Mouse (Mus musculus) retina, postnatal 1 day (tissue): ENCODE measurements at regions not wholly inside any gene's neighbourhood (a gene's known extent, or its start where the extent isn't known, plus 50 kb on each side); places are given as distances from the start of the nearest gene placed in this dataset.
"Not testable (repeated sequence)": the region's sequence is repeated elsewhere in the genome, so short reads cannot be mapped to it uniquely, and the experiment has no call there.

Experiments
- DNase-seq: peaks from one replicate; pipeline ENCODE4 v3.0.0-alpha.2; 2012

GRCm38 (mm10) chr7:118320307-118320706 is 76.8 kb upstream of the Smg1 start:
- no peak for DNase-seq

DNA sequence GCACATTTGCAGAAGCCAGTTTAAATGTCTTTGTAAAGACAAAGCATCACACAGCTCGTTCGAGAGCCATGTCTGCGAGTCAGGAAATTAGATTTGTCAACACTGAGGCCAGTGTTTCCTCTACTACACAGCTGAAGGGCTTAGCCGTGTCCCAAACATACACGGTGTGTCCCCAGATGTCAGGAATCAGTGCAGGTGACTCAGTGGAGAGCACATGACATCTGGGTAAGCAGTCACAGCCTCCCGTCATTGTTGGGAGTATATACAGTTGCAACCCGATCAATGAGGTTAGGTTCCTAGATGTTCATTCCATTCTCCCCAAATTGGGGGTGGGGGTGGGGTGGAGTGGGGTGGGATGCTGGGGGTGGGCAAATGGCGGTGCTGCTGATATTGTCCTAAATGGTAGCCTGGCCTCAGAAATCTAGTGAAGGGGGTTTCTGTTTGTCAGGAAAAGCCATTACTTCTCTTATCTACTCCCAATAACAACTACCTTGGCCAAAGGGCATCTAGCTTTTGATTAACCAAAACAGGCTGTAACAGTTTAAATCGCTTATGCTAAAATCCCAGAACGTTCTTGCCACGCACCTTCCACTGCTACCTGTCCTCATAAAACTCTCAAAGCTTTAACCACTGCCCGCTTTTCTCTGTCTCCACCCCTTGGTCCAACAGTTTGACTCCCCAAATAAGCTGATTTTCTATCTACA is 75.1 kb upstream of the Smg1 start:
- DNase-seq: no peak

DNA sequence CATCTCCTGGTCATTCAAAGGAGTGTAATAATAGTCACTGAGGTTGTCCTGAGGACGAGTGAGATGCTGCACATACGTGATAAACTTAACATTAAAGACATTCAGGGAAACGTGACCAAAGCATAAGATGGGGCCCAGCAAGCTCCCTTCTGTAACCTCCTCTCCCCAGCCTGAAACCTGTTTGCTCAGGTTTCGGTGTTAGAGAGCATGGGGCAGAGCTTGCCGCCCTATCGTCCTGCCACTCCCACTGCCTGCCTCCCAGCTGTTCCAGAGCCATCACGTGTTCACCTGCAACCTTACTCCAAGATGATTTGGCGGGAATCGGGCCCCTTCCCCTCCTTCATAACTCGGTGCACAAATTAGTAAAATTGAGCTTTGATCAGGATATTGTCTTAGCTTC is 71.4 kb upstream of the Smg1 start:
- not testable (repeated sequence) for DNase-seq

DNA sequence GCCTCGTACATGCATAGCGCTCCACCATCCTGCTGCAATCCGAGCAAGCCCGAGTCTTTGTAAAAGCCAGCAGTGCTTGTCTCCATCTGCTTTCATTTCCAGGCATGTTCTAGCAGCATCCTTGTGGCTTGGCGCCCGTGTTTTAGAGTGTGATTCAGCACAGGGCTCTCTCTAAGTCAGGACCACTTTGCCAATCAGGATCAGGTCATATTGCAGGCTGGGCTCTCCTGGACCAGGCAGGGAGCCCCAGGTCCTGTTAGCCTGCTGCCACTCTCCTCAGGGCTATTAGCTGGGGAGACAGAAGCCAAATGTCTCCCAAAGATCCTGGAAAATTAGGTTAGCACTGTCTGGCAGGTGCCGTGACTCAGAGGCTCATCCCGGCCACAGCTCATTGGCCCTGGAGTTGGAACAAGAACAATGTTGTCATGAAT is 70.8 kb upstream of the Smg1 start:
- no peak for DNase-seq

DNA sequence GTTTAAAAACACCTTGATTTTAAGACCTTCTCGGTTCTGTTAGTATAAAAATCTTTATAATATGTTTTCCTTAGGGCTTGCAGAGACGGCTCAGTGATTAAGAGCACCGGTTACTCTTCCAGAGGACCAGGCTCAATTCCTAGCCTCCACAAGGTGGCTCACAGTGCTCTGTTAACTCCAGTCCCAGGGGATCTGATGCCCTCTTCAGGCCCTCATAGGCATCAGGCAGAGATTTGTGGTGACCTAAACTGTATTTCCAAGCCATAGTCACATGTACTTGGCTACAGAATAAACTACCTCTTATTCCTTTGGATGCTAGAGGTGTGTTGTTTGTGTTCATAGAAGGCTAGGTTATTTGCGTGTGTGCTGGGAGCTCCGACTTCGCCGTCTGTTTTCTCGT is 70.3 kb upstream of the Smg1 start:
- DNase-seq: peak; percentile 31

DNA sequence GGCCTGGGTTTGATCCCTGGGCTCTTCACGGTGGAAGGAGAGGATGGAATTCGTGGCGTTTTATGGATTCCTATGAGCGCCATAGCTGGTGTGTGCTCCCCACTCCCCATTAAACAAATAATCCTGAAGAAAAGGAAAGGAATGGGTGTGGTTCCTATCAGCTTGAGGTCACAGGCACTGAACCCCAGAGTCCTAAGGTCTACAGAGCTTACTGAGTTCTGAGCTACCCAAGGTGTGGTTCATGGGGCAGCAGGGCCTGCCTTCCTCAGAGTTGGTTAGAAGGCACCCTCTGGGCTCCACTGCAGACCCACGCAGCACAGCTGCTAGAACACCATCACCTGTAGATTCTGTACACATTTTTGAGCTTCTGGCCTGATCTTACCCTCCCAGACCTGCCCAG is 66.3 kb upstream of the Smg1 start:
- DNase-seq: no peak

GRCm38 (mm10) chr7:118308882-118309281 is 65.4 kb upstream of the Smg1 start:
- DNase-seq: no peak

DNA sequence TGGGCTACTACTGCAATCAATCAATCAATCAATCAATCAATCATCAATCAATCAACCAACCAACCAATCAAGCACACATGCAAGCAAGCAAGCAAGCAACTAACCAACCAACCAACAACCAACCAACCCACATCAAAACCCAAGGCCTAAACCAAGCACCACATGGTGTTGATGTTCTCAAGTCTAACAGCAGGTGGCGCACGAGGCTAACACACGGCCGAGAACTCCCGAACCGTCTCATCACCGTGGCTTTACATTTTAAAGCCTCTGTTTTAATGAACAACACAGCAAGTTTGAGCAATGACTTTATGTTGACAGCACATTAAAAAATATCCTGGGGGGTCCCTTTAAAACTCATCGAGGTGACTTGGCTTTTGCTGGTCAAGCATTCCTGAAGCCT is 61.3 kb upstream of the Smg1 start:
- peak; percentile 85 for DNase-seq

- DNase-seq: no peak
Observed at GRCm38 (mm10) chr7:118304338-118304737, 60.9 kb upstream of the Smg1 start.

GRCm38 (mm10) chr7:118303921-118304320 is 60.5 kb upstream of the Smg1 start:
- DNase-seq: no peak

DNA sequence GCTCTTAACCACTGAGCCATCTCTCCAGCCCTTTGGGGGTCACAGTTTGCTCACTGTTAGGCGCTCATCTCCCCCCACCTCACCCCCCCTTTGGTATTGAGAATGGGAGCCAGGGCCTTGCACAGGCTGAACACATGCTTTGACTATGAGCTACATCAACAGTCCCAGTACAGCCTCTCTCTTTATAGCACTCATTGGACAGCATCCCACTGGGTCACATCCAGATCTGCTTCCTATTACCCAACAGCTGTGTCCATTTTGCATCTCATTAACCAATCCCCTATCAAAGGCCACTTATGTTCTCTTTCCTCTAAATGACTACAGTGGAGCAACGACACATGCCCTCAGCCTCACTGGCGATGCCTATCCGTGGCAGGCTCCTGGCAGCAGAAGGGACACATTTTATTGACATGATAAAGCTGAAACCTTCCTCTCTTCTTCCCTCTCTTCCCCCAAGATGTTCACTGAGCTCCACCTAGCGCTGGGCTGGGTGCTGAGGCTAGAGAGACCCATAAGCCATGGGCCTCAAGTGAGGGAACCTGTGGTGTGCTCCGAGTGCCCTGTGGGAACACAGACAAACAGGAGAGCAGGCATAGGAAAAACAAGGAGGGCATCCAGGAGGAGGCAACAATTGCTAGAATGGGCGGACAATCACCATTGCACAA is 57.3 kb upstream of the Smg1 start:
- peak; percentile 76 for DNase-seq

- peak; percentile 90 for DNase-seq
Observed at GRCm38 (mm10) chr7:118297613-118298012, 54.1 kb upstream of the Smg1 start.

DNA sequence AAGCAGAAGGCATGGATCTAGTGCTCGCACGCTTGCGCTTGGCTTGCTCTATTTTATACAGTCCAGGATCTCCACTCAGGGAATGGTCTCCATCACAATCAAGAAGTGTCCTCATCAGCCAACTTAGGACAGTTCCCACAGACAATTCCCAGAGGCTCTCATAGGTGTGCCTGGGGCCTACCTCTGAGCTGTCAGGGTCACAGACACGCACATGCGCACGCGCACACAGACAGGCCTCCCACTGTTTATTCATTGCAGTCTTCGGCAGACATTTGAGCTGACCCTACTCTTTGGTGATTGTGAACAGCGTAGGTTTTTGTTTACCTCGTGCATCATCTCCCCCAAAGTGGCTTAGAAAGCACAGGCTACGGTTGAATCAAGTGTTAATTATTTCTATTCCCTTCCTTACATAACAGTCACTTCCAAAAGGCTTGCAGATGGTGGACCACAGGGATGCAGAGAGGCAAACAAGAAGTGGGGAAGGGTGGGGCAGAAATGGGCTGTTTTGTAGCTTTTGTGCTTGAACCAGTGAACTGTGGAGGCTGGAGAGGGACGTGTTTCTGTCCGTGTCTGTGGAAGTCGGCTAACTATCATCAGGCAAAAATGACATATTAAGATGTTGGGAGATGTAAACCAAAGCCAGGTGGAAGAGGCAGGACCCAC is 53.5 kb upstream of the Smg1 start:
- no peak for DNase-seq

DNA sequence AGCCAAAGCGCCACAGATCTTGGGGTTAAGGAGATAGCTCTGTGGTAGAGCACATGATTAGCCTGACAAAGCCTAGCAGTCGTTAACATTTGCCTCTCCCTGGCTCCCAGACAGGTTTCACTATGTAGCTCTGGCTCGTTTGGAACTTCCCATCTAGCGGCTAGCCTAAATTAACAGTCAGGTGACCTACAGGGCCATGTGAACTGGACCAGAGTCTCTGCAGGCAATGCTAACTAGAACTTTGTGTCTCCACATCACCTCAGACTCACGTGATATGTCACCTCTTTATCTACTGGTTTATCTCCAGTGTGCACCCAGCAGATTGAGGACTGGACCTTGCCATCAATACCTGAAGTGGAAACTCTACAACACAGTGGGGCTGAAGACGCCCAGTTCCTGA is 52.4 kb upstream of the Smg1 start:
- no peak for DNase-seq

GRCm38 (mm10) chr7:118295275-118295674 is 51.8 kb upstream of the Smg1 start:
- DNase-seq: no peak

DNA sequence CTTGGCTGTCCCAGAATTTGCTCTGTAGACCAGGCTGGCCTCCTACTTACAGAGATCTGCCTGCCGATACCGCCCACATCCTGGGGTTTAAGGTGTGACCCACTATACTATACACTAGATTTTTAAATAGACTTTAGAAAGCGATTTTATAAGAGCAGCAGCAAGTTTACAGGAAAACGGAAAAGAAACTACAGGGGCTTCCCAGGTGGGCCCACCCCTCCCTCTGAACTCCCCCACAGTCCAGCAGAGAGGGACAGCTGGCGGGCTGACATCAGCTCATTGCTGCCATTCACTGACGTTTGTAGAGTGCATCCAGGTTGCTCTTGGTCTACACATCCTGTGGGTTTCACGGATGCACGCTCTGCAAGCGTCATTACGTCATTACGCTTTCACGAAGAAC is 51.2 kb upstream of the Smg1 start:
- DNase-seq: no peak
